Mouse (Mus musculus): ENCODE results near the gene Ttc22.

The Ttc22 gene

GRCm38 (mm10) chr4:106615637-106616036 is 6.6 kb upstream of the Ttc22 start:
- peak; percentile 81 for DNase-seq (ENCODE audit: low read depth, low spot score)

GRCm38 (mm10) chr4:106617056-106617455 is 5.2 kb upstream of the Ttc22 start, which contains the start of gene Lexm:
Gene Lexm, minus strand, starts transcription at chr4:106617241.
- peak; percentile 65 for DNase-seq (ENCODE audit: low read depth, low spot score)

- DNase-seq (ENCODE audit: low read depth, low spot score): no peak
These were observed 3.3 kb upstream of the Ttc22 start for GRCm38 (mm10) chr4:106618898-106619297.

- DNase-seq (ENCODE audit: low read depth, low spot score): no peak
These were observed 804 bp upstream of the Ttc22 start for GRCm38 (mm10) chr4:106621428-106621827.

GRCm38 (mm10) chr4:106622712-106623111 is 480 bp downstream of the Ttc22 start:
- DNase-seq (ENCODE audit: low read depth, low spot score): no peak

GRCm38 (mm10) chr4:106624271-106624670 is 2.0 kb downstream of the Ttc22 start:
- no peak for DNase-seq (ENCODE audit: low read depth, low spot score)

GRCm38 (mm10) chr4:106627809-106628208 is 5.6 kb downstream of the Ttc22 start:
- DNase-seq (ENCODE audit: low read depth, low spot score): no peak

GRCm38 (mm10) chr4:106628650-106629360 is 6.6 kb downstream of the Ttc22 start:
- DNase-seq (ENCODE audit: low read depth, low spot score): no peak

- DNase-seq (ENCODE audit: low read depth, low spot score): no peak
These were observed 7.1 kb downstream of the Ttc22 start for GRCm38 (mm10) chr4:106629374-106629773.

GRCm38 (mm10) chr4:106630333-106631220 is 8.3 kb downstream of the Ttc22 start:
- peak; percentile 58 for DNase-seq (ENCODE audit: low read depth, low spot score)

- no peak for DNase-seq (ENCODE audit: low read depth, low spot score)
These were observed 10.1 kb downstream of the Ttc22 start for GRCm38 (mm10) chr4:106632313-106632712.

- no peak for DNase-seq (ENCODE audit: low read depth, low spot score)
These were observed 11.3 kb downstream of the Ttc22 start for GRCm38 (mm10) chr4:106633281-106634085.

GRCm38 (mm10) chr4:106634086-106634479 is 11.9 kb downstream of the Ttc22 start:
- no peak for DNase-seq (ENCODE audit: low read depth, low spot score)

- DNase-seq (ENCODE audit: low read depth, low spot score): no peak
These were observed 21.4 kb downstream of the Ttc22 start for GRCm38 (mm10) chr4:106643483-106644217.

- no peak for DNase-seq (ENCODE audit: low read depth, low spot score)
These were observed 22.0 kb downstream of the Ttc22 start for GRCm38 (mm10) chr4:106644218-106644610.

- DNase-seq (ENCODE audit: low read depth, low spot score): no peak
These were observed 23.6 kb downstream of the Ttc22 start for GRCm38 (mm10) chr4:106645797-106646196.

- DNase-seq (ENCODE audit: low read depth, low spot score): no peak
These were observed 24.9 kb downstream of the Ttc22 start for GRCm38 (mm10) chr4:106647137-106647536.

- peak; percentile 99 for DNase-seq (ENCODE audit: low read depth, low spot score)
These were observed 28.7 kb downstream of the Ttc22 start, which contains the start of gene Pars2 for GRCm38 (mm10) chr4:106650833-106651527. Gene Pars2, plus strand, starts transcription at chr4:106651069.

GRCm38 (mm10) chr4:106652546-106652945 is 30.3 kb downstream of the Ttc22 start:
- no peak for DNase-seq (ENCODE audit: low read depth, low spot score)

GRCm38 (mm10) chr4:106653051-106653450 is 30.8 kb downstream of the Ttc22 start:
- peak; percentile 53 for DNase-seq (ENCODE audit: low read depth, low spot score)

All from ES-CJ7 (cell line).